Mouse (Mus musculus) myocyte (in vitro differentiated cells): ENCODE results near the gene Ccl6.

Source experiments
- CEBPB ChIP-seq: IDR thresholded peaks from 2 replicates; pipeline ENCODE4 v1.6.1; 2011; ENCODE audit warnings: mild to moderate bottlenecking, moderate library complexity; ENCODE audit not compliant: poor library complexity, insufficient read depth, severe bottlenecking
- E2F4 ChIP-seq: IDR thresholded peaks from one replicate; pipeline ENCODE4 v1.6.1; 2011; ENCODE audit warnings: mild to moderate bottlenecking, control low read depth, moderate library complexity; ENCODE audit not compliant: insufficient read depth
- MAX ChIP-seq: IDR thresholded peaks from one replicate; pipeline ENCODE4 v1.6.1; 2011; ENCODE audit warnings: low read depth, mild to moderate bottlenecking, control low read depth
- MYOG ChIP-seq, 3 experiments: IDR thresholded peaks; one replicate each; pipeline ENCODE4 v1.6.1; 2011; ENCODE audit warnings: control low read depth in 2 of 3, low read depth in 2 of 3, mild to moderate bottlenecking in 2 of 3; ENCODE audit not compliant: insufficient read length in 2 of 3, control insufficient read depth in 1 of 3, insufficient read depth in 1 of 3
- POLR2A ChIP-seq: IDR thresholded peaks from one replicate; pipeline ENCODE4 v1.6.1; 2011; ENCODE audit warnings: low read depth, mild to moderate bottlenecking, control low read depth, moderate library complexity; ENCODE audit not compliant: insufficient read length
- POLR2AphosphoS2 ChIP-seq: IDR thresholded peaks from one replicate; pipeline ENCODE4 v1.6.1; 2011; ENCODE audit warnings: low read depth, control low read depth; ENCODE audit not compliant: insufficient read length
- REST ChIP-seq: IDR thresholded peaks from one replicate; pipeline ENCODE4 v1.6.1; 2011; ENCODE audit warnings: mild to moderate bottlenecking, control low read depth, moderate library complexity; ENCODE audit not compliant: insufficient read depth, insufficient read length
- TCF12 ChIP-seq: IDR thresholded peaks from one replicate; pipeline ENCODE4 v1.6.1; 2011; ENCODE audit warnings: mild to moderate bottlenecking, control low read depth; ENCODE audit not compliant: poor library complexity, insufficient read depth, severe bottlenecking
- USF1 ChIP-seq: IDR thresholded peaks from one replicate; pipeline ENCODE4 v1.6.1; 2011; ENCODE audit warnings: low read depth, mild to moderate bottlenecking, control low read depth, moderate library complexity

GRCm38 (mm10) chr11:83567311-83567710, 25.6 kb downstream of the Ccl6 start:
- TF ChIP-seq E2F4, result no peak
- TF ChIP-seq MYOG (IDR thresholded peaks at IDR 0.05; ENCODE audit: control insufficient read depth in 1 of 3, insufficient read depth in 1 of 3, insufficient read length in 2 of 3, low read depth in 2 of 3), result no peak
- TF ChIP-seq TCF12, result no peak
- TF ChIP-seq POLR2A, result no peak
- TF ChIP-seq POLR2AphosphoS2, result no peak
- TF ChIP-seq CEBPB, result no peak
- no peak for TF ChIP-seq USF1
- TF ChIP-seq REST, result no peak
- no peak for TF ChIP-seq MAX
